Mouse (Mus musculus) intestine, embryonic 15.5 days (tissue): ENCODE data around the gene Ddx1. TPM values are rescaled to one million over a fixed set of nuclear protein-coding genes. Genes with fewer than 3 reads are reported as not detected.

ENCODE experiments used
- ATAC-seq: fragments of 200-750 bp; cut with Nextera tagmentation; 2 replicates; pipeline ENCODE4 v1.8.0; 2017; ENCODE audit warnings: moderate TSS enrichment, moderate library complexity
- H3K27ac ChIP-seq: fragments of 300-500 bp; sonication (generic); 2 replicates; pipeline ENCODE4 v1.5.1; 2015; ENCODE audit warnings: mild to moderate bottlenecking, inconsistent platforms
- H3K27me3 ChIP-seq: fragments of 300-500 bp; sonication (generic); replicated peaks from 2 replicates; pipeline ENCODE4 v1.6.1; 2015; ENCODE audit warnings: inconsistent platforms
- H3K36me3 ChIP-seq: fragments of 300-500 bp; sonication (generic); 2 replicates; pipeline ENCODE4 v1.6.1; 2015; ENCODE audit warnings: inconsistent platforms
- H3K4me1 ChIP-seq: fragments of 300-500 bp; sonication (generic); replicated peaks from 2 replicates; pipeline ENCODE4 v1.6.1; 2015; ENCODE audit warnings: inconsistent platforms
- H3K4me2 ChIP-seq: fragments of 300-500 bp; sonication (generic); replicated peaks from 2 replicates; pipeline ENCODE4 v1.6.1; 2015; ENCODE audit warnings: mild to moderate bottlenecking, inconsistent platforms
- H3K4me3 ChIP-seq: fragments of 300-500 bp; sonication (generic); replicated peaks from 2 replicates; pipeline ENCODE4 v1.5.1; 2015; ENCODE audit warnings: inconsistent platforms
- H3K9ac ChIP-seq: fragments of 300-500 bp; sonication (generic); 2 replicates; pipeline ENCODE4 v1.6.1; 2015; ENCODE audit warnings: inconsistent platforms
- H3K9me3 ChIP-seq: fragments of 300-500 bp; sonication (generic); 2 replicates; pipeline ENCODE4 v1.6.1; 2016; ENCODE audit warnings: inconsistent platforms
- WGBS: fragments of 180-500 bp; shearing (Covaris S2); methylation state at CpG from one replicate; pipeline ENCODE4 v1.1.7; 2015; 5-methylcytosine and 5-hydroxymethylcytosine counted together
- polyA plus RNA-seq: library from polyadenylated mRNA; unstranded; fragments of >200 nt; fragmentation: Nextera tagmentation; extraction: Ambion mirVana; gene quantifications from 2 replicates; pipeline ENCODE4 v1.2.1, GENCODE M21; 2015

Gene Ddx1
- polyA plus RNA-seq, 1 experiment from 2014 or later = 133 TPM

DNA sequence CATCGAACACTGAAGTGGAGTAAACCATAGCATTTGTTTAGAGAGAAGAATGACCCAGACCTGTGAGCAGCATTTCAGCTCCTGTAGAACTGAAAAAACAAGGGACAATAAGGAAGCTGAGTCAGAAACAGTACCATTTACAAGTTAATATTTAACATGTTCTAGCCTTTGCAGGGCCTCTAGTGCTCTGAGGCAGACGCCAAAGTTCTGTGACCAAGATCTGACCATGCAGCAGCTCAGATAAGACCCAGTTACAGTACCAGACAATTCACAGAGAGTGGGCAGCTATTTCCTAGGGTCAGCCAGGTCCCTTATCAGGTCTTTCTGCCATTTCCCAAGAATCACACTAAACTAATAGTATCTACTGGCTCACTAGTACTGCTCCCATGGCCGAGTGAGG, 31.4 kb downstream of the Ddx1 start:
- no peak overlapping the region for H3K4me3 ChIP-seq
- peaks cover 7% of the 10 kb centered on the region for H3K36me3 ChIP-seq
- peak; percentile 87 for ATAC-seq
- H3K4me2 ChIP-seq = peak overlapping the region; percentile 31
- no peaks in the 10 kb centered on the region for H3K27me3 ChIP-seq
- peak overlapping the region; percentile 84 for H3K27ac ChIP-seq
- H3K9me3 ChIP-seq = no peaks in the 10 kb centered on the region
- no peak overlapping the region for H3K9ac ChIP-seq
- 47% methylated on average over 3 of the region's 3 CpGs for WGBS
- peaks cover 4% of the 10 kb centered on the region; the same call in 1 of the 2 replicates for H3K4me1 ChIP-seq

DNA sequence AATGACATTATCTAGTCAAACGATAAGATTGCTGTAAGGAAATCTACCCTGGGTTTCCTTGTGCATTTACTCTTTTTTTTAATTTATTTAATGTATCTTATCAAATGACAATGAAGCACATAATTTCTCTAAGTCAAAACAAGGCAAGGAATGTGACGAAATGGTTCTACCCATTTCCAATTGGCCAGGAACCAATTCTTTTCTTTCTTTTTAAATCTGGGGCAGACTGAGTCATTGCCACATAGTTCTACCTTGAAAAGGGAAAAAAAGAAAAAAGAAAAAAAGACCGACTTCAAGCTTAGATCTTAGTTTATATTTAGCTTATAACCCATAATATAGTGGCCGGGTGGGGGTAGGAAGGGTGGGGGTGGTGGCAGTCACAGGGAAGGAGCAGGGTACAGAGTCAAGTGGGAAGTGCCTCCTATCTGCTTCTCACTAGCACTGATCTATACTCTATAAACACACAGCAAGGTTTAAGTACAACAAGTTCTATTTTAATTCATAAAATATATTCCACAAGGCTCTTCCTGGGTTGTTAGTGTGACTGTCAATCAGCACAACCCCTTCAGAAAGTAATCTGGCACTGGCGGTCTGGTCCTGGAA, 32.4 kb downstream of the Ddx1 start:
- Histone ChIP-seq H3K4me1 (peaks cover 8% of the 10 kb centered on the region; the same call in 1 of the 2 replicates), H3K4me2 (peak overlapping the region; percentile 27; the same call in 1 of the 2 replicates), H3K27ac (peak overlapping the region; percentile 78), H3K36me3 (peaks cover 7% of the 10 kb centered on the region), H3K9me3 (no peaks in the 10 kb centered on the region), H3K4me3 (no peak overlapping the region), H3K9ac (no peak overlapping the region), H3K27me3 (no peaks in the 10 kb centered on the region)
- peak; percentile 58 for ATAC-seq
- 45% methylated on average over 5 of the region's 5 CpGs for WGBS

DNA sequence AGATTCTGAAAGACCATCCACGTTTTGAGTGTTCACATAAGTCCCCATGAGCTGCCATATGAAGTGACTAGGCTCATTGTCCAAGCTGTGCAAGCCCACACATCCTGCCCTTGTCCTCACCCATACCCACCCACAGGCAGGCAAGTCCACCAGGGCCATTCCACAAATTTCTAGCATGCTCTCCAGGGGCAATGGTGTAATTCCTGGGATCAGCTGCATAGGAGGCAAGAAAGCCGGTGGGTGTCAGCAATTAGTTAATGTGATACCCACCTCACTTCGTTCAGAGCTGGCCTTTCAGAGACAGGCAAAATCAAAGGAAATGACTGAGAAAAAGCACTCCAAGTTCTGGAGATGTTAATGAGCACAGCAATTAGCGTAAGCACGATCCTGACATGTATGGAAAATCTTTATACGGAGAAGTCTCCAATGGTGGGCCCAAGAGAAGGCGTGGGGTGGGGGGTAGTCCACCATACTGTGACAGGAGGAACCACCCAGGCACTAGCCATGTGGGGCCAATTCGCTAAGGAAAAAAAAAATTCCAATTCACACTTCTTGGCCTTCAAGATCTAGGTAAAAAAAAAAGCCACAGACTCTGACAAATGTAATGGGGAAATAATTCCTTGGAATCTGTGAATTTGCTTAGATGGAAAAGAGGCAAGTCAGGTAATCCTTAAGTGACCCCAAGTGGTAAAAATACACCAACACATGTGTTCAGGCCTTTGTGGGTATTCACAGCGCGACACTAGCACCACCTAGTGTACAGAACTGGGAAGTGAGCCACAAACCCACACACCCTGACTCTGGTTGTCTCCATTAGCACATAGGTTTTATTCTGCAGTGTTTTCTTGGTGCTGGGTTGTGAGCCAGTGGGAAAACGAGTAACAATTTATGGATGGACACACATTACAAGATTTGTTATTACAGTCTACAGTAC, 34.4 kb downstream of the Ddx1 start:
- H3K27me3 ChIP-seq = no peaks in the 10 kb centered on the region
- no peak overlapping the region for H3K4me3 ChIP-seq
- peaks cover 8% of the 10 kb centered on the region; the same call in 1 of the 2 replicates for H3K4me1 ChIP-seq
- H3K4me2 ChIP-seq = no peak overlapping the region
- no peaks in the 10 kb centered on the region for H3K36me3 ChIP-seq
- ATAC-seq = peak; percentile 26; the same call in 1 of the 2 replicates
- no peak overlapping the region for H3K9ac ChIP-seq
- WGBS = 36% methylated on average over 11 of the region's 11 CpGs
- H3K27ac ChIP-seq = no peak overlapping the region
- no peaks in the 10 kb centered on the region for H3K9me3 ChIP-seq

DNA sequence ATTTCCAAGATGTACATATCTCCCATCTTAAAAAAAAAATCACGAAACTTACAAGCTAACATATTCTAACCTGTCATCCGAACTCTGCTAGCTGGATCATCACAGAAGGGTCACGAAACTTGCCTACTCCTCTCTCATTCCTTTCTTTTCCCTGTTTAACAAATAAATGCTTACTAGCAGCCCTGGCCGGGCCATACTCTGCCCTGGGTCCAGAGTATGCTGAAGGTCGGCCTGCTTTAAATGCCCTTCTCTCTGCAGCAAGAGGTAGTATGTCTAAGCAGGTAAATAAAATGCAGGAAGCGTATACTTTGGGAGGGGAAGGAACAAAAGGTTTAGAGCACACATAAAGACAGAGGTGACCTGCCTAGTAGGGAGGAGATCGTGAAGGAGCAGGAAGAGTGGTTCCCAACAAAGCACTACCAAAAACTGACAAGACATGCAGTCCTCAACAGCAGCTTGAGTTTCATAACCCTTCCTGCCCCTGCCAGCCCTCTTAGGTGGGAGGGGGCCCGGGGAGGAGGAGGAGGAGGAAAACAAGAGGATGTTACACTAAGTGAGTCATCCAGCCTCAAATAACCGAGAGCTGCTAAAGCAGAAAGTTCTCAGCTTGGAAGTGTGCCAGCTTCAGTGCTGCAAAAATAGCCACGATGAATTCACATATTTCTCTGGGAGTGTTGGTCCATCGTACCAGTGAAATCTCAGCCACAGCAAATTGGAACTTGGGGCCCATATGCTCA, 37.1 kb downstream of the Ddx1 start:
- H3K4me1 ChIP-seq = peaks cover 8% of the 10 kb centered on the region; the same call in 1 of the 2 replicates
- no peaks in the 10 kb centered on the region for H3K9me3 ChIP-seq
- H3K4me2 ChIP-seq = no peak overlapping the region
- H3K27ac ChIP-seq = no peak overlapping the region
- no peak overlapping the region for H3K9ac ChIP-seq
- no peaks in the 10 kb centered on the region for H3K36me3 ChIP-seq
- no peak for ATAC-seq
- 49% methylated on average over 11 of the region's 11 CpGs for WGBS
- no peaks in the 10 kb centered on the region for H3K27me3 ChIP-seq
- no peak overlapping the region for H3K4me3 ChIP-seq

DNA sequence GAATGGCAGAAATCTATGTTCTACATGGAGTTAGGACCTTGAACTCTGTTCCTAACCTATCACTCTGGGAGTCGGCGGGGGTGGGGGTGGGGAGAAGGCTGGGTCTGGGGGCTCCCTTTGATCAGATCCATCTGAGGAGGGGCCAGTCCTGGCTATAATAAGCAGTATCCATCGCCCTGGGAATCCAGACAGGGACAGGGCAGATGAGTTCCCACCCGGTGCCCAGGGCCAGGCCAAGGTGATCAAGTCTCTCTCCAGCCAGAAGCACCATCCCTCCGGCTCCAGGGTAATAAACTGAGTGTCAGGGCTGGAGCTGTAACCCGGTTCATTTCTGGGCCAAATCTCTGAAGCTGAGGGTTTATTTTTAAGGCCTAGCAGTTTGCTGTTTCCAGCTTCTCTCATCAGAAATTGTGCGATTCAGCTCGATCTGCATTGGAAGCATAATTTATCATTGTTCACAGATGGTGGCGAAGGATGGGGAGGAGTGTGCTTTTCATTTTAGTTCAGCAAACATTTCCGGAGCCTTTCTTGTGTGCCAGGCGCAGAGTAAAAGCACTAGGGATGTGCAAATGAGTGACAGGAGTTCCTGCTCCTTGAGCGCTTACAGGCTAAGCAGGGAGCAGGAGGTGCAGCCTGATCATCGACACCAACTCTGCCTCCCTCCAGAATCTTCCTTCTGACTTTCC, 39.2 kb downstream of the Ddx1 start:
- Histone ChIP-seq H3K4me3 (no peak overlapping the region), H3K9ac (no peak overlapping the region), H3K27ac (no peak overlapping the region), H3K9me3 (no peaks in the 10 kb centered on the region), H3K36me3 (no peaks in the 10 kb centered on the region), H3K27me3 (no peaks in the 10 kb centered on the region), H3K4me1 (peaks cover 8% of the 10 kb centered on the region; the same call in 1 of the 2 replicates), H3K4me2 (no peak overlapping the region)
- 60% methylated on average over 13 of the region's 13 CpGs for WGBS
- no peak for ATAC-seq

DNA sequence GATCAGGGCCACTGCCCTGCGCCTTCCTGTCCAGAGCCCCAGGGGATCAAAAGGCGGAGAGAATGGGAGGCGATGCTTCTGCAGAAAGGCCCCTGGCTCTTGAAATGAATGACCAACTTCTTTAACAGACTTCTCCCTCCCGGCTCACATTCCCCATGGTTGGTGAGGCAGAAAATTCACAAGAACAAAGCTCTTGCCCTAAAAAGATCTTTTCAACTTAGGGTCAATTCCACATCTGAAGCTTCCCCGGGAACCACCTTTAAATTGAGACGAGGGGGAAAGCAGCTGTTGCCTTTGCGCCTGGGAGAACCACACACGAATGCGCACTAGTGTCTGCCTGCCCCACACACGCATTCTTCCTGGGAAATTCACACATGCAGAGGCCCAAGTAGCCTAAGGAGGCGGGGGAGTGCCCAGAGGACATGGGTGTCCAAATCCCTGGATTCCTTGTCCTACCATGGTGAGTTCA, 40.0 kb downstream of the Ddx1 start:
- ATAC-seq = no peak
- H3K27ac ChIP-seq = no peak overlapping the region
- 71% methylated on average over 11 of the region's 11 CpGs for WGBS

DNA sequence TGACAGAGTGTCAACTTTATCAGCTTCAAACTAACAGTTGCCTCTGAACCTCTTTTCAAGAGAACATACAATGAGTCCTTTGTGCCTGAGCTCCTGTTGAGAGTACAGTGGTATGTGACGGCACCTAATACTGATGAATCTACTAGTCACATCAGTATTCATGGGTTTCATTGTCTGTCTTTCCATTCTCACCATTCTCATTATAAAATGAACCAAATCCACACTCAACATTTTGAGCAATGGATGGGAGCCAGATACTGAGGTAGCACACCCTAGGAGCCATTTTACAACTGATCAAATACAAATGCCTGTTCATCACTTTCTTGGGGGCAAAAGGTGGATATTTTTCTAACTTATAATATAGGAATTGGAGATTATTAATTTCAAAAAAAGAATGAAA, 40.5 kb downstream of the Ddx1 start:
- WGBS = 91% methylated on average over 1 of the region's 1 CpGs
- Histone ChIP-seq H3K27me3 (no peaks in the 10 kb centered on the region), H3K4me1 (0 out of 2 replicates have a peak, but pooled peaks cover 3% of the 10 kb centered on the region), H3K4me3 (no peak overlapping the region), H3K9me3 (no peaks in the 10 kb centered on the region), H3K36me3 (no peaks in the 10 kb centered on the region), H3K27ac (no peak overlapping the region), H3K9ac (no peak overlapping the region), H3K4me2 (no peak overlapping the region)
- no peak for ATAC-seq

More for the DNA sequence above, 40.0 kb downstream of the Ddx1 start:
- 0 out of 2 replicates have a peak, but pooled peaks cover 3% of the 10 kb centered on the region for H3K4me1 ChIP-seq
- H3K4me3 ChIP-seq = no peak overlapping the region
- H3K36me3 ChIP-seq = no peaks in the 10 kb centered on the region
- H3K27me3 ChIP-seq = no peaks in the 10 kb centered on the region
- H3K9ac ChIP-seq = no peak overlapping the region
- H3K9me3 ChIP-seq = no peaks in the 10 kb centered on the region
- H3K4me2 ChIP-seq = no peak overlapping the region

DNA sequence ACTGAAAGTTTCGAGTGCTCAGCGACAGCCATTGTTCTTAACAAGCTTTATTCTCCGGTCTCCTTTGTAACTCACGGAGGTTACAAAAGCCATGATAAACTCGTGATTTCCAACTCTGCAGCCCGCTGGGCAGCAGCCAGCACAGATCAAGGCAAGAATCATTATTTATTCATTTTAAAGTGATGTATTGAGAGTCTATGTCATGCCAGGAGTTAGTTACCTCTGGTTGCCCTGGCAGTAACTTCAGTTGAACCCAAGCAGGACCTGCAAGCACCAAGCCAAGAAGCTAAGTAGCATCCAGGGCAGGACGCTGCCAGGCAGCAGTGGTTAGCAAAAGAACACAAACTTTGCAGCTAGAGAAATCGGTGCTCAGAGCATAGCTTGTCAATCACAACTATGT, 41.9 kb downstream of the Ddx1 start:
- 0 out of 2 replicates have a peak, but pooled peaks cover 1% of the 10 kb centered on the region for H3K4me1 ChIP-seq
- H3K4me3 ChIP-seq = no peak overlapping the region
- no peaks in the 10 kb centered on the region for H3K9me3 ChIP-seq
- WGBS = 70% methylated on average over 8 of the region's 8 CpGs
- no peak for ATAC-seq
- no peaks in the 10 kb centered on the region for H3K27me3 ChIP-seq
- no peaks in the 10 kb centered on the region for H3K36me3 ChIP-seq
- no peak overlapping the region for H3K4me2 ChIP-seq
- H3K9ac ChIP-seq = no peak overlapping the region
- H3K27ac ChIP-seq = no peak overlapping the region

DNA sequence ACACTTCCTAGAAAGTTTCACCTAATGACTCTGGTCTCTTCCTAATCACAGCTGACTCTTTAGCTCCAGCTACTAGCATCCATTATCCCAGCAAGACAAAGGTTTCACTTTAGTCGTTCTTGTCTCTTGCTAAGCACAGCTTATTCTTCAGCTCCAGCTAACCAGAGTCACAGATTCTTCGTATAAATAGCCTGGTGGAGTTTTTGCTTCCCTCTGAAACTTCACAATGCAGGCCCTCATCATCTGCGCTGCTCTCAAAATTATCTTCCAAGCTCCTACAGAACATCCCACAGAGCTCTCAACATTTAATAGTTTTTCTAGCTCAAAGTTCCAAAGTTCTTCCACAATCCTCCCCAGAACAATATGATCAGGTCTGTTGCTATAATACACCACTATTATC, 43.3 kb downstream of the Ddx1 start:
- no peaks in the 10 kb centered on the region for H3K36me3 ChIP-seq
- no peak overlapping the region for H3K4me3 ChIP-seq
- H3K9ac ChIP-seq = no peak overlapping the region
- WGBS = 82% methylated on average over 3 of the region's 3 CpGs
- ATAC-seq = no peak
- H3K4me1 ChIP-seq = no peaks in the 10 kb centered on the region
- H3K27ac ChIP-seq = no peak overlapping the region
- no peak overlapping the region for H3K4me2 ChIP-seq
- no peaks in the 10 kb centered on the region for H3K27me3 ChIP-seq
- no peaks in the 10 kb centered on the region for H3K9me3 ChIP-seq

DNA sequence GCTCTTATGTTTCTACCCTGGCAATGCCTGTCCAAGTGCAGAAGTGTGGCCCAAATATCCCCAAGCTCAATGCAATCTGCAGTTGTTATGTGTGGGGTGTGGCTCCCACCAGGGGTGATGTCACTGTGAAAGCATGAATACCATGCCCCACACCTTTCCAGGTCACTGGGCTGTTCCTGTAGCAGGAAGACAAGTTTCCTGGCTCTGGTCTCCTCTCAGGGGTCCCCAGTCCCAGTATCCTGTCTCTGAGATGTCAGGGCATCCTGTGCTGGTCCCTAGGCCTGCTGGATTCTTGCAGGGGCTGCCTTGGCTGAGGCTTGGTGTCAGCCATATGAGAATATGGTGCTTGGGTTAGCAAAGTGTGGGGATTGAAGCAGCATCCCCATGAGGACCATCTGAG, 46.7 kb downstream of the Ddx1 start:
- no peak overlapping the region for H3K4me2 ChIP-seq
- H3K9me3 ChIP-seq = no peaks in the 10 kb centered on the region
- ATAC-seq = peak; percentile 70; the same call in 1 of the 2 replicates

DNA sequence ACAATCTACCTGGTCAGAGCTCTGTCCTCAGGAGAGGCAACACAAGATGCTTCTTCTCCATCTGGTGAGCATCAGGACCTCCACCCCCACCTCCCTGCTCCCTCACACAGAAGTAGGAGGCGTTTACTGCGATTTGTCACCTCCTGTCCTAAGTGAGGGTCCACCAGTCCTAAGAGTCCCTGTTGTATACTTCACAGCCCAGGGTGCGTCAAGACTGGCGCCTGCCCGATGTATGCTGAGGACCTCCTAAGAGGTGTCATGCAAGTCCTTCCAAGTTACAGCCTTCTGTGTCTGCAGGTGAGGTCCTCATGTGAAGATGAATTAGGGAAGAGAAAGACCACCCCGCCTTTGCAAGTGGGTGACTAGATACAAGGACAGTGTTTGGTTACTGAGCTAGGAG, 48.4 kb downstream of the Ddx1 start:
- H3K9ac ChIP-seq = no peak overlapping the region
- no peak overlapping the region for H3K4me2 ChIP-seq
- no peak for ATAC-seq
- no peaks in the 10 kb centered on the region for H3K9me3 ChIP-seq
- H3K27me3 ChIP-seq = no peaks in the 10 kb centered on the region
- no peak overlapping the region for H3K27ac ChIP-seq
- peaks cover 4% of the 10 kb centered on the region; the same call in 1 of the 2 replicates for H3K4me1 ChIP-seq
- H3K36me3 ChIP-seq = no peaks in the 10 kb centered on the region
- WGBS = 77% methylated on average over 6 of the region's 6 CpGs
- H3K4me3 ChIP-seq = no peak overlapping the region

More for the DNA sequence above, 46.7 kb downstream of the Ddx1 start:
- Histone ChIP-seq H3K4me1 (peaks cover 4% of the 10 kb centered on the region; the same call in 1 of the 2 replicates), H3K36me3 (no peaks in the 10 kb centered on the region), H3K4me3 (no peak overlapping the region), H3K9ac (no peak overlapping the region), H3K27ac (no peak overlapping the region), H3K27me3 (no peaks in the 10 kb centered on the region)
